Mouse (Mus musculus) heart, postnatal 0 days (tissue): ENCODE data around the gene Snx32.

Source experiments
- CTCF ChIP-seq: IDR thresholded peaks from 2 replicates; pipeline ENCODE4 v1.5.1; 2016; ENCODE audit warnings: antibody characterized with exemption, control low read depth, low read depth
- EP300 ChIP-seq: IDR thresholded peaks from 2 replicates; pipeline ENCODE4 v1.6.1; 2016; ENCODE audit warnings: antibody characterized with exemption, low read depth

GRCm38 (mm10) chr19:5492641-5493040 is 17.7 kb downstream of the Snx32 start:
- TF ChIP-seq CTCF (no peak), EP300 (no peak)
